Mouse (Mus musculus) neural tube, embryonic 14.5 days (tissue): ENCODE data around the gene Zfp971. TPM values are rescaled to one million over a fixed set of nuclear protein-coding genes. Genes with fewer than 3 reads are reported as not detected.
A peak's percentile ranks its signal among the peaks of the same experiment; 100 is the strongest.
"Not testable (repeated sequence)": the region's sequence is repeated elsewhere in the genome, so short reads cannot be mapped to it uniquely, and the experiment has no call there.

Experiments
- ATAC-seq: fragments of 200-750 bp; cut with Nextera tagmentation; 2 replicates; pipeline ENCODE4 v1.8.0; 2017; ENCODE audit warnings: low read depth, mild to moderate bottlenecking, moderate TSS enrichment, moderate library complexity
- H3K27ac ChIP-seq: fragments of 300-500 bp; sonication (generic); 2 replicates; pipeline ENCODE4 v1.5.1; 2014; ENCODE audit warnings: low read depth, mild to moderate bottlenecking, control low read depth, low read length, moderate library complexity, mixed read lengths
- H3K27me3 ChIP-seq: fragments of 300-500 bp; sonication (generic); 2 replicates; pipeline ENCODE4 v1.6.1; 2014; ENCODE audit warnings: low read length; ENCODE audit not compliant: control insufficient read depth, insufficient read depth
- H3K36me3 ChIP-seq: fragments of 300-500 bp; sonication (generic); 2 replicates; pipeline ENCODE4 v1.6.1; 2014; ENCODE audit warnings: low read length, mixed read lengths; ENCODE audit not compliant: control insufficient read depth, insufficient read depth
- H3K4me1 ChIP-seq: fragments of 300-500 bp; sonication (generic); 2 replicates; pipeline ENCODE4 v1.6.1; 2014; ENCODE audit warnings: low read length; ENCODE audit not compliant: control insufficient read depth, insufficient read depth
- H3K4me2 ChIP-seq: fragments of 300-500 bp; sonication (generic); 2 replicates; pipeline ENCODE4 v1.6.1; 2014; ENCODE audit warnings: mild to moderate bottlenecking, low read depth, low read length, control low read depth
- H3K4me3 ChIP-seq: fragments of 300-500 bp; sonication (generic); 2 replicates; pipeline ENCODE4 v1.5.1; 2014; ENCODE audit warnings: low read depth, low read length, control low read depth, mixed read lengths
- H3K9ac ChIP-seq: fragments of 300-500 bp; sonication (generic); replicated peaks from 2 replicates; pipeline ENCODE4 v1.6.1; 2014; ENCODE audit warnings: low read depth, mild to moderate bottlenecking, control low read depth, low read length, mixed read lengths
- H3K9me3 ChIP-seq: fragments of 300-500 bp; sonication (generic); 2 replicates; pipeline ENCODE4 v1.6.1; 2016; ENCODE audit warnings: low read length; ENCODE audit not compliant: control insufficient read depth
- WGBS: fragments of 180-500 bp; shearing (Covaris S2); extraction: QIAGEN DNeasy Blood & Tissue Kit; methylation state at CpG from one replicate; pipeline ENCODE4 v1.1.7; 2014; 5-methylcytosine and 5-hydroxymethylcytosine counted together
- polyA plus RNA-seq: library from polyadenylated mRNA; unstranded; fragments of >200 nt; fragmentation: Nextera tagmentation; extraction: Ambion mirVana; gene quantifications from 2 replicates; pipeline ENCODE4 v1.2.1, GENCODE M21; 2014

Zfp971 gene
- 11.5 and 13.6 TPM in 2 replicates for polyA plus RNA-seq

- Histone ChIP-seq H3K4me2 (peak within 1 kb of the TSS; percentile 44), H3K9ac (peak within 1 kb of the TSS; percentile 42), H3K4me3 (peak within 1 kb of the TSS; percentile 46)
- not testable (repeated sequence) for H3K9me3 ChIP-seq, H3K27ac ChIP-seq, H3K36me3 ChIP-seq, ATAC-seq, H3K27me3 ChIP-seq, H3K4me1 ChIP-seq
- WGBS, result under 1% methylated on average over 12 of the region's 15 CpGs
Measured at GRCm38 (mm10) chr2:178023011-178023611, at the start of gene Zfp971. Gene Zfp971 (plus strand): TSS chr2:178023284.

GRCm38 (mm10) chr2:177974814-177975213 lies 48.3 kb upstream of the Zfp971 start:
- not testable (repeated sequence) for H3K9me3 ChIP-seq, H3K36me3 ChIP-seq, H3K27me3 ChIP-seq, H3K4me3 ChIP-seq, H3K27ac ChIP-seq, H3K4me1 ChIP-seq, H3K4me2 ChIP-seq, H3K9ac ChIP-seq, ATAC-seq
- WGBS, result 80% methylated on average over 6 of the region's 7 CpGs

- not testable (repeated sequence) for ATAC-seq, H3K27me3 ChIP-seq, H3K27ac ChIP-seq, H3K36me3 ChIP-seq, H3K4me3 ChIP-seq, H3K4me2 ChIP-seq, H3K4me1 ChIP-seq, H3K9ac ChIP-seq, H3K9me3 ChIP-seq
- WGBS, result 92% methylated on average over 3 of the region's 3 CpGs
Measured at GRCm38 (mm10) chr2:178019486-178019885, 3.6 kb upstream of the Zfp971 start.

- H3K9ac ChIP-seq, H3K4me3 ChIP-seq, H3K9me3 ChIP-seq, H3K4me1 ChIP-seq, H3K4me2 ChIP-seq, H3K36me3 ChIP-seq, H3K27ac ChIP-seq, ATAC-seq, H3K27me3 ChIP-seq: not testable (repeated sequence)
- WGBS, result 88% methylated on average over 8 of the region's 8 CpGs
Measured at GRCm38 (mm10) chr2:178020773-178021172, 2.3 kb upstream of the Zfp971 start.

GRCm38 (mm10) chr2:178023861-178024260 lies 777 bp downstream of the Zfp971 start:
- not testable (repeated sequence) for H3K4me1 ChIP-seq, H3K27me3 ChIP-seq, H3K27ac ChIP-seq, H3K36me3 ChIP-seq, ATAC-seq, H3K9me3 ChIP-seq
- Histone ChIP-seq H3K4me2 (peak overlapping the region; percentile 44), H3K4me3 (peak overlapping the region; percentile 46), H3K9ac (peak overlapping the region; percentile 42)
- WGBS, result 17% methylated on average over 2 of the region's 2 CpGs

- not testable (repeated sequence) for H3K27ac ChIP-seq, H3K4me2 ChIP-seq, H3K4me3 ChIP-seq, H3K4me1 ChIP-seq, H3K9me3 ChIP-seq, H3K27me3 ChIP-seq, H3K36me3 ChIP-seq, H3K9ac ChIP-seq, ATAC-seq
- 97% methylated on average over 2 of the region's 3 CpGs for WGBS
Measured at GRCm38 (mm10) chr2:178027601-178028000, 4.5 kb downstream of the Zfp971 start.

GRCm38 (mm10) chr2:178058195-178058594 lies 35.1 kb downstream of the Zfp971 start:
- Histone ChIP-seq H3K4me1 (no peaks in the 10 kb centered on the region), H3K9me3 (no peaks in the 10 kb centered on the region), H3K27me3 (no peaks in the 10 kb centered on the region), H3K4me3 (no peak overlapping the region), H3K9ac (no peak overlapping the region), H3K4me2 (no peak overlapping the region), H3K27ac (no peak overlapping the region), H3K36me3 (no peaks in the 10 kb centered on the region)
- WGBS, result 4% methylated on average over 1 of the region's 1 CpGs
- ATAC-seq, result no peak

- not testable (repeated sequence) for H3K36me3 ChIP-seq, H3K27ac ChIP-seq, H3K9ac ChIP-seq, H3K27me3 ChIP-seq, ATAC-seq, H3K4me1 ChIP-seq, H3K9me3 ChIP-seq
- H3K4me3 ChIP-seq, result peak within 1 kb of the TSS; percentile 34
- peak within 1 kb of the TSS; percentile 20; the same call in 1 of the 2 replicates for H3K4me2 ChIP-seq
- 0% methylated on average over 2 of the region's 14 CpGs for WGBS
Measured at GRCm38 (mm10) chr2:178078166-178078717, 55.2 kb downstream of the Zfp971 start, which contains the start of gene Zfp931. Gene Zfp931 (minus strand): TSS chr2:178078476.
